Mouse (Mus musculus) inflammation-experienced regulatory T-cells, adult 6 months (primary cell): ENCODE data around the gene Homer3. TPM values are rescaled to one million over a fixed set of nuclear protein-coding genes. Genes with fewer than 3 reads are reported as not detected.

Source experiments
- ATAC-seq: one replicate; pipeline ENCODE4 v1.8.0; 2017
- polyA plus RNA-seq, 3 experiments: library from polyadenylated mRNA; unstranded; fragments of 100-300 nt; shearing (Covaris generic); gene quantifications; one replicate each; pipeline ENCODE4 v1.2.1; 2017

Homer3 gene
- polyA plus RNA-seq, 3 experiments from 2014 or later = 0.39 to 0.81 TPM; not detected in 1

GRCm38 (mm10) chr8:70340659-70341058 lies 58.0 kb downstream of the Homer3 start:
- no peak for ATAC-seq

GRCm38 (mm10) chr8:70342007-70342406 lies 59.4 kb downstream of the Homer3 start:
- ATAC-seq = no peak

GRCm38 (mm10) chr8:70343076-70343475 lies 60.4 kb downstream of the Homer3 start:
- no peak for ATAC-seq

- no peak for ATAC-seq
These were observed 61.1 kb downstream of the Homer3 start for GRCm38 (mm10) chr8:70343696-70344095.

Other genes starting within 250 kb of the Homer3 start
- 10 to 100 TPM; 35.3 to 56.2 (median 45.5) TPM for gene Mau2, start 240.1 kb upstream of the Homer3 start, polyA plus RNA-seq
- 10 to 100 TPM; 38.0 to 52.9 (median 52.6) TPM for gene Sugp1, start 240.0 kb upstream of the Homer3 start, polyA plus RNA-seq
- under 1 TPM in 2 of 3 experiments, not detected in 1; 0.59 to 0.94 TPM for gene Tm6sf2, start 209.9 kb upstream of the Homer3 start, polyA plus RNA-seq
- gene Hapln4, start 199.4 kb upstream of the Homer3 start, polyA plus RNA-seq = not detected
- gene Ncan, start 162.0 kb upstream of the Homer3 start, polyA plus RNA-seq = not detected
- 10 to 100 TPM; 37.8 to 49.3 (median 40.1) TPM for gene Nr2c2ap, start 151.5 kb upstream of the Homer3 start, polyA plus RNA-seq
- 10 to 100 TPM; 36.6 to 71.1 (median 66.0) TPM for gene Rfxank, start 143.7 kb upstream of the Homer3 start, polyA plus RNA-seq
- 10 to 100 TPM; 83.2 to 86.8 (median 86.6) TPM for gene Borcs8, start 143.3 kb upstream of the Homer3 start, polyA plus RNA-seq
- 1 to 10 TPM in 1 of 3 experiments, under 1 TPM in 2; 0.29 to 2.2 (median 0.36) TPM for gene Mef2b, start 143.1 kb upstream of the Homer3 start, polyA plus RNA-seq
- gene Tmem161a, start 110.5 kb upstream of the Homer3 start, polyA plus RNA-seq = 10 to 100 TPM; 20.8 to 30.3 (median 23.3) TPM
- gene Slc25a42, start 70.5 kb upstream of the Homer3 start, polyA plus RNA-seq = 10 to 100 TPM in 2 of 3 experiments, 1 to 10 TPM in 1; 5.1 to 15.7 (median 11.2) TPM
- 10 to 100 TPM; 12.6 to 23.3 (median 20.8) TPM for gene Sugp2, start 48.6 kb upstream of the Homer3 start, polyA plus RNA-seq
- gene Armc6, start 48.4 kb upstream of the Homer3 start, polyA plus RNA-seq = 1 to 10 TPM; 6.0 to 9.0 (median 6.4) TPM
- gene Ddx49, start 19.7 kb downstream of the Homer3 start, polyA plus RNA-seq = 10 to 100 TPM; 46.0 to 58.6 (median 51.4) TPM
- 100 to 1,000 TPM; 303 to 304 (median 304) TPM for gene Cope, start 19.7 kb downstream of the Homer3 start, polyA plus RNA-seq
- gene Cers1, start 32.9 kb downstream of the Homer3 start, polyA plus RNA-seq = not detected
- gene Gdf1, start 47.0 kb downstream of the Homer3 start, polyA plus RNA-seq = under 1 TPM in 2 of 3 experiments, not detected in 1; 0.41 to 0.55 TPM
- gene Upf1, start 70.5 kb downstream of the Homer3 start, polyA plus RNA-seq = 10 to 100 TPM; 13.6 to 17.4 (median 14.2) TPM
- gene Comp, start 90.7 kb downstream of the Homer3 start, polyA plus RNA-seq = under 1 TPM in 2 of 3 experiments, not detected in 1; 0.24 to 0.40 TPM
- 1 to 10 TPM; 5.0 to 8.7 (median 7.2) TPM for gene Crtc1, start 156.8 kb downstream of the Homer3 start, polyA plus RNA-seq
- gene Klhl26, start 194.1 kb downstream of the Homer3 start, polyA plus RNA-seq = 10 to 100 TPM in 1 of 3 experiments, 1 to 10 TPM in 2; 6.5 to 10.4 (median 8.8) TPM
- gene Tmem59l, start 204.5 kb downstream of the Homer3 start, polyA plus RNA-seq = under 1 TPM in 1 of 3 experiments, not detected in 2; 0.47 TPM
- gene Crlf1, start 210.3 kb downstream of the Homer3 start, polyA plus RNA-seq = not detected
- 10 to 100 TPM; 67.7 to 85.1 (median 84.4) TPM for gene Rex1bd, start 223.9 kb downstream of the Homer3 start, polyA plus RNA-seq
- 1,000 to 10,000 TPM; 2,608 to 4,221 (median 3,776) TPM for gene Uba52, start 228.0 kb downstream of the Homer3 start, polyA plus RNA-seq
- 100 to 1,000 TPM; 133 to 156 (median 138) TPM for gene Fkbp8, start 244.9 kb downstream of the Homer3 start, polyA plus RNA-seq
- gene Kxd1, start 245.1 kb downstream of the Homer3 start, polyA plus RNA-seq = 100 to 1,000 TPM; 138 to 187 (median 180) TPM